Mouse (Mus musculus) kidney, adult 2 months (tissue): ENCODE measurements around the gene Polg.

Experiments
- CTCF ChIP-seq: fragments of 200-500 bp; conservative IDR thresholded peaks from 2 replicates; pipeline ENCODE4 v1.5.1; 2011; ENCODE audit warnings: low read depth, mild to moderate bottlenecking, control low read depth, low read length, moderate library complexity, mixed read lengths; ENCODE audit not compliant: insufficient read depth, insufficient read length
- POLR2A ChIP-seq: fragments of 200-500 bp; IDR thresholded peaks from one replicate; pipeline ENCODE4 v1.6.1; 2011; ENCODE audit warnings: low read depth, low read length, control low read depth

- TF ChIP-seq CTCF = no peak
- no peak for TF ChIP-seq POLR2A
Measured at GRCm38 (mm10) chr7:79498356-79498755, 32.2 kb upstream of the Polg start.
